Mouse (Mus musculus) neural tube, embryonic 13.5 days (tissue): ENCODE measurements around the gene Arrdc2. TPM values are rescaled to one million over a fixed set of nuclear protein-coding genes. Genes with fewer than 3 reads are reported as not detected.

Experiments used
- ATAC-seq: fragments of 200-750 bp; cut with Nextera tagmentation; 2 replicates; pipeline ENCODE4 v1.8.0; 2017; ENCODE audit warnings: low read depth, mild to moderate bottlenecking, moderate TSS enrichment, moderate library complexity
- H3K27ac ChIP-seq: fragments of 300-500 bp; sonication (generic); replicated peaks from 2 replicates; pipeline ENCODE4 v1.5.1; 2015; ENCODE audit warnings: moderate library complexity, mild to moderate bottlenecking, inconsistent platforms
- H3K27me3 ChIP-seq: fragments of 300-500 bp; sonication (generic); 2 replicates; pipeline ENCODE4 v1.6.1; 2015; ENCODE audit warnings: mild to moderate bottlenecking, inconsistent platforms
- H3K36me3 ChIP-seq: fragments of 300-500 bp; sonication (generic); 2 replicates; pipeline ENCODE4 v1.6.1; 2015; ENCODE audit warnings: mild to moderate bottlenecking, inconsistent platforms
- H3K4me1 ChIP-seq: fragments of 300-500 bp; sonication (generic); replicated peaks from 2 replicates; pipeline ENCODE4 v1.6.1; 2015; ENCODE audit warnings: inconsistent platforms
- H3K4me2 ChIP-seq: fragments of 300-500 bp; sonication (generic); 2 replicates; pipeline ENCODE4 v1.6.1; 2015; ENCODE audit warnings: inconsistent platforms, mild to moderate bottlenecking, moderate library complexity
- H3K4me3 ChIP-seq: fragments of 300-500 bp; sonication (generic); 2 replicates; pipeline ENCODE4 v1.5.1; 2015; ENCODE audit warnings: mild to moderate bottlenecking, inconsistent platforms
- H3K9ac ChIP-seq: fragments of 300-500 bp; sonication (generic); 2 replicates; pipeline ENCODE4 v1.6.1; 2015; ENCODE audit warnings: moderate library complexity, mild to moderate bottlenecking, inconsistent platforms
- H3K9me3 ChIP-seq: fragments of 300-500 bp; sonication (generic); 2 replicates; pipeline ENCODE4 v1.6.1; 2016; ENCODE audit warnings: inconsistent platforms
- WGBS: fragments of 180-500 bp; shearing (Covaris S2); methylation state at CpG from one replicate; pipeline ENCODE4 v1.1.7; 2015; 5-methylcytosine and 5-hydroxymethylcytosine counted together
- polyA plus RNA-seq: library from polyadenylated mRNA; unstranded; fragments of >200 nt; fragmentation: Nextera tagmentation; extraction: Ambion mirVana; gene quantifications from 2 replicates; pipeline ENCODE4 v1.2.1, GENCODE M21; 2015

Arrdc2 gene
- polyA plus RNA-seq, 1 experiment from 2014 or later, result 7.8 TPM

DNA sequence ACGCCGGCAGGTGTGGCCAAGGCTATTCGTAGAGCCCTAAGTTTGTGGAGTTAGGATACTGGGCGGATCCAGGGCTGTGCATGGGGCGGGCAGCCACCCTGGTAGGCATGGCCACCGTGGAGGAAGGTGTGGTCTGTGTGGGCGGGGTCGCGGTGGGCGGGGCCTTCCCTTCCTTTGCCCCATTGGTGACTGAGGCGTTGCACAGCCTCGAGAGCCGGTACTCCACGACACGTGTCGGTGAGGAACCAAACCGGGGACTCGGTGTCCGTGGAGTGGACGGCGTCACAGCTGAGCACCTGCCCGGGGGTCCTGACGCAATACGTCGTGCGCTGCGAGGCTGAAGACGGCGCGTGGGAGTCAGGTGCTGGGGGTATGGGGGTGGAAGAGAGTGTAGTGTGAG is 22.8 kb downstream of the Arrdc2 start:
- Histone ChIP-seq H3K4me2 (peak overlapping the region; percentile 40), H3K27me3 (peaks cover 76% of the 10 kb centered on the region), H3K9me3 (peaks cover 4% of the 10 kb centered on the region), H3K4me3 (peak overlapping the region; percentile 9), H3K4me1 (0 out of 2 replicates have a peak, but pooled peaks cover 9% of the 10 kb centered on the region), H3K27ac (no peak overlapping the region), H3K36me3 (no peaks in the 10 kb centered on the region), H3K9ac (peak overlapping the region; percentile 38; the same call in 1 of the 2 replicates)
- no peak for ATAC-seq
- WGBS, result 9% methylated on average over 30 of the region's 30 CpGs

DNA sequence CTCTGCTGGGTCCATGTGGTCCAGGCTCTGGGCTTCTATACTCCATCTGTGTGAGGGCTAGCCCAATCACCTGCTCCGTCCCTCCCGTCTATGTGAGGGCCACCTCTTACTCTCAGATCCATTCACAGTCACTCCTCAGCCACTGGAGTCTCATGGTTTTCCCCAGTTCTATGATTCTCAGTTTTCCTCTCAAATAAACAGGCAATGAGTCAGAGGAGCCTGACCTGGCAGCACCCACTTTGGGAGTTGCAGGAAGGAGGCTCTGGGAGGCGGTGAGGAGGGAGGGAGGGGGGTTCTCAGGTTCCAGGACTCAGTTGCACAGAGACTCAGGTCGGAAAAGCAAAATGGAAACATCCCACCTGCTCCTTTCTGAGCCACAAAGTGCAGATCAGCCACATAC is 26.6 kb downstream of the Arrdc2 start:
- H3K27ac ChIP-seq, result no peak overlapping the region
- WGBS, result 54% methylated on average over 4 of the region's 4 CpGs
- H3K9ac ChIP-seq, result no peak overlapping the region
- H3K9me3 ChIP-seq, result no peaks in the 10 kb centered on the region
- no peaks in the 10 kb centered on the region for H3K36me3 ChIP-seq
- 0 out of 2 replicates have a peak, but pooled peaks cover 7% of the 10 kb centered on the region for H3K4me1 ChIP-seq
- no peak overlapping the region for H3K4me3 ChIP-seq
- no peak overlapping the region for H3K4me2 ChIP-seq
- peaks cover 55% of the 10 kb centered on the region for H3K27me3 ChIP-seq
- no peak for ATAC-seq

GRCm38 (mm10) chr8:70812055-70812454 is 27.5 kb downstream of the Arrdc2 start:
- no peak overlapping the region for H3K9ac ChIP-seq
- no peak for ATAC-seq
- H3K27me3 ChIP-seq, result peaks cover 51% of the 10 kb centered on the region
- no peaks in the 10 kb centered on the region for H3K36me3 ChIP-seq
- no peaks in the 10 kb centered on the region for H3K9me3 ChIP-seq
- 35% methylated on average over 4 of the region's 4 CpGs for WGBS
- H3K4me2 ChIP-seq, result no peak overlapping the region
- 0 out of 2 replicates have a peak, but pooled peaks cover 6% of the 10 kb centered on the region for H3K4me1 ChIP-seq
- no peak overlapping the region for H3K27ac ChIP-seq
- H3K4me3 ChIP-seq, result no peak overlapping the region

DNA sequence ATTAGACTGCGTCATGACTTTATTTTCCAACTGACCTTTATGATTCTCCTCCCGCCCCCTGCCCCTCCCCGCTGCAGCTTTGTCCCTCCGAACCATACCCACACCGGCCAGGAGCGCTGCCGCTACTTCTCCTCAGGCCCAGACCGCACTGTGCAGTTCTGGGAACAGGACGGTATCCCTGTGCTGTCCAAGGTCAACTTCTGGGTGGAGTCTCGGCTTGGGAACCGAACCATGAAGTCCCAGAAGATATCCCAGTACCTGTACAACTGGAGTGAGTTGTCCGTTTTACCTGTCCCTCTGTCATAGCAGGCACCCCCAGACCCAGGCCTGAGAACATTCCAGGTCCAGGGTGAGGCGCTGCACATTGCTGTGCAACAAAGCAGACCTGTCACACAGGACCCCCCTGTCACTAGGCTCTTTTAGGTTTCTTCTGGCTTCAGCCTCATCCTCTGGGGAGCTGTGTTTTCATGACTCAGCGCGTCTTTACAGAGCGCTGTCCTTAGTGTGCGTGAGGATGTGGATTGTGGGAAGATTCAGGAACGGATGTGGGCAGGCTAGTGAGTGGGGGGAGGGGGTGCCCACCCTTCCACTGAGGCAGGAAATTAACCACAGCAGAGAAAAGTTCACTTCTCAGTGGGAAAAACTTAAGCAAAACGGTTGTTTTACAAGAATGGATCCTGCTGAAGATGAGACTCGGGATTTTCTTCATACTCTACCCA is 28.4 kb downstream of the Arrdc2 start:
- no peaks in the 10 kb centered on the region for H3K36me3 ChIP-seq
- H3K4me3 ChIP-seq, result no peak overlapping the region
- no peaks in the 10 kb centered on the region for H3K4me1 ChIP-seq
- H3K4me2 ChIP-seq, result no peak overlapping the region
- peaks cover 49% of the 10 kb centered on the region for H3K27me3 ChIP-seq
- no peak overlapping the region for H3K9ac ChIP-seq
- H3K27ac ChIP-seq, result no peak overlapping the region
- WGBS, result 74% methylated on average over 20 of the region's 20 CpGs
- no peak for ATAC-seq
- no peaks in the 10 kb centered on the region for H3K9me3 ChIP-seq

DNA sequence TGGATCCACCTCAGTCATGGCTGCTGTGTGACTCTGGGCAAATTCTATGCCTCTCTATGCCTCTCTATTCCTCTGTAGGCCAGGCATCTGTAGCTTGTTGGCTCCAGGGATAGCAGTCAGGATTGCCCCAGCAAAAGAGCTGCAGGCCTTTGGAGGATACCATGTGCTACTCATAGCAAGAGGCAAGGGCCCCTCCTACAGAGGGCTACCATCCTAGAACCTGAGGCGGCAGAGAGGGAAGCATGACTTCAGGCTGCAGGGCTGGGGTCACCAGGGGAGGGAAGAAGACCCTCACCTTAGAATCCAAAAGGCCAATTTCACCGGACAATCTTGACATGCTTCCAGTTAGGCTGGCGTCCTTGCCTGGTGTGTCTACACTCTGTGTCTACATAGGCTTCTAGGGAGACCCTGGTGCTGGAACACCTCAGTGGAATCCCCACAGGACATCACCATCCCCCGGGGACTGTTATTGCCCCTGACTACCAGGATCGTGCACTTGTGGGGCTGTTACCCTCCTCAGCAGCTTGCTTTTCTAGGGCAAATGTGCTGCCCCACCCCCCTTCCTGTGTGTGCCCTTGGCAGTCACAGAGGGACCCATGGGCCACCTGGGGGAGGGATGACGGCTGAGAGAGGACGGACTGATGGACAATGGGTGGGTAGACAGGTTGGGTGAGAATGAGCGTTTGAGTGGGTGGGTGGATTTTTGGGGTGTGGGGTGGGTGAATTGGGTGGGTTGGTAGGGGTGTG is 30.4 kb downstream of the Arrdc2 start:
- Histone ChIP-seq H3K36me3 (no peaks in the 10 kb centered on the region), H3K9ac (no peak overlapping the region), H3K4me3 (no peak overlapping the region), H3K27me3 (peaks cover 49% of the 10 kb centered on the region), H3K9me3 (no peaks in the 10 kb centered on the region), H3K4me2 (no peak overlapping the region), H3K27ac (no peak overlapping the region), H3K4me1 (peaks cover 8% of the 10 kb centered on the region)
- 82% methylated on average over 8 of the region's 8 CpGs for WGBS
- no peak for ATAC-seq

GRCm38 (mm10) chr8:70808239-70808638 is 31.3 kb downstream of the Arrdc2 start, which contains the start of gene Il12rb1:
TSS of gene Il12rb1 (plus strand) at chr8:70808449.
- 71% methylated on average over 5 of the region's 5 CpGs for WGBS
- Histone ChIP-seq H3K36me3 (no peaks in the 10 kb centered on the region), H3K9ac (no peak within 1 kb of the TSS), H3K4me2 (no peak within 1 kb of the TSS), H3K27me3 (peaks cover 49% of the 10 kb centered on the region), H3K27ac (no peak within 1 kb of the TSS), H3K4me3 (no peak within 1 kb of the TSS), H3K9me3 (no peaks in the 10 kb centered on the region), H3K4me1 (peaks cover 15% of the 10 kb centered on the region)
- ATAC-seq, result no peak

DNA sequence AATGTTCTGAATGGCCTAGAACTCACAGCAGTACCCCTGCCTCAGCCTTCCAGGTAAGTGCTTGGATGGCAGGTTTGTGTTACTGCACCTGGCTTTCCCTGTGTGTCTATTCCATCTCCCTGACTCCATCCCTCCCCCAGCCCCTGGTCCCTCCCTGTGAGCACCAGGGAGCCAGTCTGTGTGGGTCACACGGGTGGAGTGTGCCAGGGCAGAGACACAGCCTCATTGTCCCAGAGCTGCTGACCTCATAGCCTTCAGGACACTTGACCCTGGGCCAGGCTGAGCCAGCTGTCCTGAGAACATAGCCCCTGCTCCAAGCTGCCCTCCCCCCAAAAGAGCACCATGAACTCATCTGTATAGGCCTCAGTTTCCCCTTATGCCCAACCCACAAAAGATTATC is 32.2 kb downstream of the Arrdc2 start:
- Histone ChIP-seq H3K27ac (no peak overlapping the region), H3K9ac (no peak overlapping the region), H3K4me3 (no peak overlapping the region), H3K4me2 (no peak overlapping the region), H3K27me3 (peaks cover 53% of the 10 kb centered on the region), H3K36me3 (no peaks in the 10 kb centered on the region), H3K9me3 (no peaks in the 10 kb centered on the region), H3K4me1 (peaks cover 15% of the 10 kb centered on the region)
- ATAC-seq, result no peak
- 53% methylated on average over 1 of the region's 1 CpGs for WGBS

- H3K27me3 ChIP-seq, result peaks cover 60% of the 10 kb centered on the region
- no peak overlapping the region for H3K9ac ChIP-seq
- WGBS, result 67% methylated on average over 4 of the region's 4 CpGs
- no peak overlapping the region for H3K4me3 ChIP-seq
- H3K9me3 ChIP-seq, result no peaks in the 10 kb centered on the region
- no peak overlapping the region for H3K4me2 ChIP-seq
- H3K27ac ChIP-seq, result no peak overlapping the region
- no peak for ATAC-seq
- H3K36me3 ChIP-seq, result no peaks in the 10 kb centered on the region
- peaks cover 15% of the 10 kb centered on the region for H3K4me1 ChIP-seq
Measured at GRCm38 (mm10) chr8:70806541-70806940, 33.0 kb downstream of the Arrdc2 start.

- peak; percentile 81 for ATAC-seq
- Histone ChIP-seq H3K36me3 (no peaks in the 10 kb centered on the region), H3K4me3 (peak within 1 kb of the TSS; percentile 51), H3K9me3 (no peaks in the 10 kb centered on the region), H3K4me2 (peak within 1 kb of the TSS; percentile 75), H3K27me3 (peaks cover 75% of the 10 kb centered on the region), H3K4me1 (peaks cover 25% of the 10 kb centered on the region), H3K9ac (peak within 1 kb of the TSS; percentile 68), H3K27ac (no peak within 1 kb of the TSS)
- WGBS, result 2% methylated on average over 45 of the region's 45 CpGs
Measured at GRCm38 (mm10) chr8:70804481-70805206, 34.9 kb downstream of the Arrdc2 start, which contains the start of gene Mast3. TSS of gene Mast3 (minus strand) at chr8:70805054.

DNA sequence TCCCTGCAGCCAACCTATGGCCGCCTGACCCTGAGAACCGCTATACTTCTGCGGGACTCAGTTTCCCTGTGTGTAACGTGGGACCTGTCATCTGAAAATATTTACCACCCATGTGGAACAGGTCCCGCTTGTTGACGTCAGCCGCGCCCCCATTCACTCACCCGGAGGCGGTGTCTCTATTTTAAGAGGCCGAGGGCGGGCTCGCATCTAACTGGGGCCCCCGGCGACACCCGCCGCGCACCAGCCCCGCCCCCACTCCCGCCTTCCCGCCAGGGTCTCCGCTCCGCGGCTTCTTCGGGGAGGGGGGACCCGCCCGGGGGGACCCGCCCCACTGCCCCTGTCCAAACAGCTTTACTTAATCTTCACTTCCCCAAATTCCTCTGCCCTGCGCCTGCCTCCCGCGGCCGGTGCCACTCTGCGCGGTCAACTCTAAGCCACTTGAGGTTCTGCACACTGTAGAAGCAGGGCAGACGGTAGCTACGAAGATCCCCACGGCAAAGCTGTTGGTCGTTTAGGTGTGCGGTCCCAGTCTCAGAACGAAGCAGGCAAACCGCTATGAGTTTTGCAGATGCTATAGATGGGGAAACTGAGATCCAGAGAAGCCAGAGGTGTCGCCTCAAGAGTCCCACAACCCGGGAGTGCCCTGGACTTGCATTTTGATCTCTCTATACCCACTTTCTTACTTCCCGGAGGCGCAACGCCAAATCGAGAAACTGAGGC is 35.6 kb downstream of the Arrdc2 start:
- no peaks in the 10 kb centered on the region for H3K9me3 ChIP-seq

DNA sequence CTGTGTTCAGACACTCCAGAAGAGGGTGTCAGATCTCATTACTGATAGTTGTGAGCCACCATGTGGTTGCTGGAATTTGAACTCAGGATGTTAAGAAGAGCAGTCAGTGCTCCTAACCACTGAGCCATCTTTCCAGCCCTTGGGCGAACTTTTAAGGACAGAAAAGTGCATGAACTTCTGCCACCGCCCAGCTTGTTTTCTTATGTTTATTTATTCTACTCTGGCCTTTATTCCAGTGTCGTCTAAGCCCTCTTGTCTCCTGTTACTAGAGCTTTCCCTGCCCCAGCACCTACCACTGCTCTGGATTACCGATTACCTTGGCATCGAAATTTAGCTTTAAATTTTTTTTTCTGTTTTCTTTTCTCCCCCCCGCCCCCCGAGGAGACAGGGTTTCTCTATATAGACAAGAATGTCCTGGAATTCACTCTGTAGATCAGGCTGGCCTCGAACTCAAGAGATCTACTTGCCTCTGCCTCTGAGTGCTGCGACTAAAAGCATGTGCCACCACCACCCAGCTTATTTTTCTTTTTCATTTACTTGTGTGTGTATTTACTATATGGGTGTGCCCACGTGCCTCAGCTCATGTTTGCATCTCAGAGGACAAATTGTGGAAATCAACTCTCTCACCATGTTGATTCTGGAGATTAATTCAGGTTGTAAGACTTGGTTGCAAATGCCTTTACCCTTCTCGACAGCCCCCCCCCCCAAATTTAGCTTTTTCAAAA is 36.6 kb downstream of the Arrdc2 start:
- no peak overlapping the region for H3K4me3 ChIP-seq
- no peak overlapping the region for H3K9ac ChIP-seq
- no peak for ATAC-seq
- H3K4me2 ChIP-seq, result no peak overlapping the region
- H3K27me3 ChIP-seq, result peaks cover 87% of the 10 kb centered on the region
- no peaks in the 10 kb centered on the region for H3K36me3 ChIP-seq
- H3K9me3 ChIP-seq, result no peaks in the 10 kb centered on the region
- no peak overlapping the region for H3K27ac ChIP-seq
- H3K4me1 ChIP-seq, result peaks cover 31% of the 10 kb centered on the region
- WGBS, result 70% methylated on average over 11 of the region's 11 CpGs

More for the DNA sequence above, 35.6 kb downstream of the Arrdc2 start:
- H3K4me3 ChIP-seq, result peak overlapping the region; percentile 51
- peak overlapping the region; percentile 75 for H3K4me2 ChIP-seq
- no peaks in the 10 kb centered on the region for H3K36me3 ChIP-seq
- peaks cover 77% of the 10 kb centered on the region for H3K27me3 ChIP-seq
- H3K27ac ChIP-seq, result no peak overlapping the region
- peaks cover 25% of the 10 kb centered on the region for H3K4me1 ChIP-seq
- ATAC-seq, result 0 out of 2 replicates have a peak, but pooled peaks have one; percentile 8
- 2% methylated on average over 47 of the region's 47 CpGs for WGBS
- H3K9ac ChIP-seq, result peak overlapping the region; percentile 68
